Mouse (Mus musculus) skeletal muscle tissue, adult 2 months (tissue): ENCODE measurements around the gene Ankrd11.
A peak's percentile ranks its signal among the peaks of the same experiment; 100 is the strongest.

ENCODE experiments used
- DNase-seq: peaks from one replicate; pipeline ENCODE4 v3.0.0-alpha.2; 2012; ENCODE audit warnings: low read depth, low spot score

Ankrd11 gene

DNA sequence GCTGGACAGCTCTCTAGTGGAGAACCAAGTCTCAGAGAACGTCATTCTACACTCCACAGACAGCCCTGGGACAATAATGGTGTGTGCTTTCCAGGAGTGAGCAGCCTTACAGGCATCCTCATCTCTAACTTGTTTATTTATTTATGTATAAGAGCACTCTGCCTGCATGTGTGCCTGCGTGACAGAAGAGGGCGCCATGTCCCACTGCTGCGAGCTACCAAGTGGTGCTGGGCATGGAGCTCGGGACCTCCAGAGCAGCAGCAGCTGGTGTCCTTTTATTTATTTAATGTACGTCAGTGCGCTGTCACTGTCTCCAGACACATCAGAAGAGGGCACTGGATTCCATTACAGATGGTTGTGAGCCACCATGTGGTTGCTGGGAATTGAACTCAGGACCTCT lies 115.3 kb downstream of the Ankrd11 start:
- no peak for DNase-seq

DNA sequence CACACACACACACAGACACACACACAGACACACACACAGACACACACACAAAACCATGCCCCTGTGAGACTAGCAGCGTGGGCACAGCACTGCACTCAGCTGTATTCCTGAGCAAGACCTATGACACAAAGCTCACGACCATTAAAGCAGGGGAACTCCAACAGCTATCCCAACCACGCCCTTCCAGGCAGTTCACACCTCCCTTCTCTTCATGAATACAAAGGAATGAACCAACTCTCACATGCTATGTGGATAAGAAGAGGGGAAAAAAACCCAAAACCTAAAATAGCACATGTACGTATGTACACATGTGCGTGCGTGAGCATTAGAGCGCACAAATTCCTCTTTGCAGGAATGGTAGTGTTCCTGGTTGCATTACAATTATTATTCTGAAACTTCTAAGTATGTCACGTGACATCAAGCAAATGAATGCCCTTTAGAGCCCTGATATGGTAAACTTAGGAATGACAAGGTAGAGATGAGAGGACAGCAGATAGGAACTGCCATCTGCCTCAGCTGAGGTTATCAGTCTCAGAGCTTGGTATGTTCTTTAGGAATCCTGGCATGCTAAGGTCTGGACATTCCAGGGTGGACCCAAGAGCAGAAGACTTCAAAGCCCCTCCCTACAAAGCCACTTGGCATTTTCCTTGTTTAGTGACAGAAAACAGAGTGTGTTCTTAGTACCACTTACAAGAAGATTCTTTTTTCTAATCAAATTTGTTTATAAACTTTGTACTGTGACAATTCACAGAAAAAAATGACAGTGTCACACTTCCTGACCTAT lies 115.9 kb downstream of the Ankrd11 start:
- no peak for DNase-seq

DNA sequence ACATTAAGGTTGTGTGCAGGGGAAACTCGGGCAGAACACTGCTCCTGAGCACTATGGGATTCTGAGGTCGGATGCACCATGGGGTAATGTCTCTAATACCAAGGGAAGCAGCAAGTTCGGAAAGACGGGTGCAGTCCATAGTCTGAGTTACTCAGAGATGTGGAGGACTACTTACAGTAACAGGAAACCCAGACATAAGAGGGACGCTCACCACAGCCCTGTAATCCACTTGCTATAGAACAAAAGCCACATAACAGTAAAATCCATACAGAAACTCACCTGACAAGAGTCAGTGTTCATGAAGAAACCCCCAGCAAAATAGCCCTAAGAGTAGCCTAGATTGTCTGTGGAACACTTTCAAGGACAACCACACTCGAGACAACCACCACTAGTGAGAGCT lies 118.0 kb downstream of the Ankrd11 start:
- DNase-seq = no peak

DNA sequence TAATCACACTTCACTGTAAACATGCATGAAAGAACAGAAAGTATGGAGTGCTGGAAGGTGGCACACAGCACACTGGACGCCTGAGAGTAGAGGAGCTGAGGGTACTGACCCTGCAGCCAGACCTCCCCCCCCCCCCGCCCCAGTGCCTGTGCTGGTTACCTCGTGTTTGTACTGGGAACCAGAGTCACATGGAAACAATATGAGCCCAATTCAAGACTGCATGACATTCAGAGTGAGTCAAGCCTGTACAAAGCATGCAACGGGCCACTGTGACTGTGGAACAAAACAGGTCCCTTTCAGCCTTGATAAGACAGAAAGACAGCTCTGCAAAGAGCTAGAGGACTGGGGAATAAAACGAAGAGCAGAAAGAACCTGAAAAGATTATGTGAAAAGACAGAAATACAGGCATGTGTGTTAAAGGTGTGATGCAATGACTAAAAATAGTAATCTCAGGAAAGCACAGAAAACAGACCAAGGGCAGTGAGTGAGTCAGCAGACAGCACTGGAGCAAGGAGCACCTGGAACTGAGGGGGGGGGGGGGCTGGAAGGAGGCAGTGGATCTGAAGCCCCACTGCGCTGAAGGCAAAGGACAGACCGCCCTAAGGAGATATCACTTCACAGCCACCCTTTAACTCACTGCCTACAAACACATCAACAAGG lies 118.5 kb downstream of the Ankrd11 start:
- DNase-seq = no peak

DNA sequence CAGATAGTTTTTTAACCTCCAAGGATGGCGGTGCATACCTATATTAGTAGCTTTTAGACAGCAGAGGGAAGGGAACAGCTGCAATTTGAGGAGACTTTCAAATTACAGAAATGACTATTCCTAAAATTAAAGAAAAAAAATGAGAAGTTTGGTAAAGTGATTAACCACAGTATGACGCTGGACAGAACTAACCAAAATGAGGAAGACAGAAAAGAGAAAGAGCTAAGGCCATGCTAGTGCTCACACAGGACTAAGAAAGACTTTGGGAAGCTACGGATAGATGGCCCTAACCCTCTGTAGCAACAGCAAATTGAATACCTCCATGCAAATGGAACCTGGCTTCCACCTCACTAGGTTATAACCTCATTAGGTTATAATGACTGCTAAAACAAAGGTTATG lies 119.1 kb downstream of the Ankrd11 start:
- DNase-seq = no peak

DNA sequence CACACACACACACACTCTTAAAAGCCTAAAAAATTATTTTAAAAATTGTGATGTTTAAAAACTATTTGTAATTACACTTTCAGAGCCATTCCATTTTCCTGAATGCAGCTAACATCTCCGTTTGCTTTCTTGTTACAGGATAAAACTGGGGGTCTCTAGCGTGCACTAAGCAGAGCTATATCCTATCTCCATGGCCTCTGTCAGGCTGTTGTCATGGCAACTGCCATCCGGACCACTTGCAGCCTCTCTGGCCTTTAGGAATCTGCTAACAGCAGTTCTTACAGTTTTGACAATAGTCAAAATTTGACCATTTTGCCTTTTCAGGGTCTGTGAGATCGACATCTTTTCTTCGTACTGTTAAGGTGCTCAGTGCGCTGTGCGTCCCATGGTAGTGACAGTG lies 121.2 kb downstream of the Ankrd11 start:
- DNase-seq = no peak

DNA sequence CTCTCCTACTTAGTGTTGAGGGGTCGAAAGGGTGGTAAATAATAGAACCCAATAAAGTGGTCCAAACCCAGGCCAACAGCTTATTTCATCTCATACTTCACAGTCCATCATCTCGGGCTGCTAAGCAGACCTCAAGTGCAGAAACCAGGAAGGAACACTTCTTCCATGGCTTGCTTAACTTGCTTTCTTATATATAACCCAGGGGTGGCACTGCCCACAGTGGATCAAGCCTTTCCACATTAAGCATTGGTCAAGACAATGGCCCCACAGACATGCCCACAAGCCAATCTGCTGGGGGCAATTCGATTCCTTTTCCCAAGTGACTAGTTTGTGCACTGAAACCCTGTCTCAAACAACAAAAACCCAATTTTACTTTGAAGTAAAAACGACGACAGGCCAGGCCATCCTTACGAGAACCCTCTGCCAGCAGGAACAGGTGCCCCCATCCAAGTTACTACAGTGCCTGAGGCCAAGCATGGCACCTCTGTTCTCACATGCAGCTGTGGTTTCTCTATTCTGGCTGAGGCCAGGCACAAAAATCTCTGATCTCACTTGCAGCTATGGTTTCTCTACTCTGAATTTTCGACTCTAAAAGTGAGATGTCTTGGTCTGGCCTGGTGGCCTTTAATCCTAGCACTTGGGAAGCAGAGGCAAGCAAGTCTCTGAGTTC lies 123.5 kb downstream of the Ankrd11 start:
- DNase-seq = no peak

DNA sequence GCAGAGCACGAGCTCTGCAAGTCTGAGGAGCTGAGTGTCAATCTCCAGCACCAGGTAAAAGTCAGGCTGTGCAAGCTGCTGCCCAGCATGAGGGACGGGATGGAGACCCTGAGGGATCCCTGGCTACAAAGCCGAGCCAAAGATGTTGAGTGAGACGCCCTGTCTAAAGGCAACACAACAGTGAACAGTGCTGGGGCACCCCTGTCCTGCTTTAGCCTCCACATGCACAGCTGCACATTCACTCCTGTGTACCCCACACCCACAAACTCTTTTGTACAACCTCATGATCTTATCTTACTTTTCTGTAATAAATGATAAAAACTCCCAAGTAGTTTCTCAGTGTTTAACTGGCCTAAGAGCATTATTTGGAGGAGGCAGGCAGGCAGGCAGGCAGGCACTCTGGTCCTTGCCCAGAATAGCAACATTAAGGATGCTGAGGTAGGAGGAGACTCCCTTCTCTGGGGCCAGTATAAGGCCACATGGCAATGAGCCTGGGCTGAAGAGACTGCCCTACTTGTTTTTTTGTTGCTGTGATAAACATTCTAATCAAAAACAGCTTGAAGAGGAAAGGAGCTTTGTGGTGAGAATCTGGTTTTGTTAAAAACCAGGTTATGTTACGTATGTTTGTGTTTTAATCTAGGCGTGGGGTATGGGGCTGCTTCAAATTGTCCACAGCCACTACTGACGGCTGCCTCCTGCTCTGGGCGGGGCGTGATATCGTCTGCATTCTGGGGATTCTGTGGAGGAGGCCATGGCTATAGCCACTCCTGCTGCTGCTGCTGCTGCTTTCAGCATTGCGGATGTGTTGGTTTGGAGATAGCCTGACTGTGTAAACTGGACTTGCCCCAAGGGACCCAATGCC lies 124.3 kb downstream of the Ankrd11 start:
- DNase-seq = peak; percentile 43

DNA sequence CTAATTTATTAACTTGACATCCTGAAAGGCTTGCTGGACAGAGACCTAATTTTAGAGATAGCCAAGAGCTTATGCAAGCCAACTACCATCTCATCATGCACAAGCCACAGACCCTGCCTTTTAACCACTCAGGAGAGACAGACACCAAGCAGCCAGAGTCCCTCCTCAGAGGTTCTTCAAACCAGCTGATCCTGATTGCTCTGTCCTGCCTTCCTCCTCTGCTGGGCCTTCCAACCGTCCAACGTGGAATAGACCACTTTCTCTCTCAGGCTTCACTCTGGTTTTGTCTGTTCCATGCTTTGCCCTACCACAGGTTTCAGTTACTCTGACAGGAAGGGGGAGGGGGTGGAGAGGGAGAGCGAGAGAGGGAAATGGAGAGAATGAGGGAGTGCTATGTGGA lies 125.3 kb downstream of the Ankrd11 start:
- no peak for DNase-seq

DNA sequence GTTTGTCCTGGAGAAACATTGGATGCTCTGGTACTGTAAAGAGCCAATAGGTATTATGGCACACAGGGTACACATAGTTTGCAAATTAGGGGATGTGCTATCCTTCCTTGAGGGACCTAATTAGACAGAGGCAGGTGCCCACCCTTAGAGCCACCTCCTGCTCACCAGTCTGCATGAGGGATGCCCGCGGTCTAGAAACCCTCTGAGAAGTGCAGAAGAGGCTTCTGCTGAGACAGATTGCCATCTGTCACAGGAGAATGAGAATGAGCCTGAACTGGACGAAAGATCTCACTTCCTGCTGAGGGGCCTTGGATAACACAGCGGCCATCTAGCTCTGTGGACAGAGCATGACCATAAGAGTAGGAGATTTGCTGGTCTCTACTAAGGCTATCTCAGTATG lies 129.2 kb downstream of the Ankrd11 start:
- no peak for DNase-seq

DNA sequence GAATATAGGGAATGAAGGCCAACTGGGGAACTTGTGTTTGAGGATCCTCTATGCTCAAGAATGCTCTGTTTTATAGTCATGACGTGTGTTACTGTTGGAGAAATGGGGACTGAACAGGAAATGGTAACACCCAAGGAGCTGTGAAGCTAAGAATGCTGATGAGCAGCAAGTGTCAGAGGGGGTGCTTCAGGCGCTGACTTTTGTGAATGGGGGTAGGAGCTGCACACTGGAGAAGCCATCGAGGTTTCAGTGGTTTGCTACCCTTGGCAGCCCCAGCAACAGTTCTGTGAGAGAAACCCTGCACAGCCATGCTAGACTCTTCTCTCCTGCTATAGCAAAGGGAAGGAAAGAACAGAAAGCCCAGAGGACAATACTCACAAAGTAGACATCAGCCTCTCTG lies 129.9 kb downstream of the Ankrd11 start:
- DNase-seq = no peak

DNA sequence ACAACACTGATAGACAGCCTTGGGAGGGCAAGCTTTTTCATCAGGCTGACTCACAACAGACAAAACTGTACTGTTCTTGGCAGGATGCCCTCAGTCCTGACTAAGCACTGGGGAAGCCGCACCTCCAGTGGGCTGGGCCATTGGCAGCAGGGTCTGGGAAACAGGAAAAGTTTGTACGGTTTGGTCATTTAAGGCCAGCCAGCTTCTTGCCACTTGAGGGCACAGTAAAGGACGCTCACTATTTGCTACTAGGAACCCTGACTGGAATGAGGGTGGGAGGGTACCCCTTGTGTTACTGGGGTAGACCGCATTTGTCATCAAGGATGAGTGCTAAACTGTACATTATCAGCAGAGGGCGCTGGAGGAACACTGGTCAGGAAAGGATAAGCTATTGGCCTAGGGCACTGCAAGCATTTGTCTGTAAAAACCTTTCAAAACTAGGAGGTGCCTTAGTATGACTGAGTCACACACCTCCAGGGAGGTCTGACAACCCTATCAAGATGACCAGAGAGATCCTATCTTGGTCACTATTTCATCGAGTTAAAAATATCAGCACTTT lies 135.5 kb downstream of the Ankrd11 start:
- peak; percentile 95 for DNase-seq

DNA sequence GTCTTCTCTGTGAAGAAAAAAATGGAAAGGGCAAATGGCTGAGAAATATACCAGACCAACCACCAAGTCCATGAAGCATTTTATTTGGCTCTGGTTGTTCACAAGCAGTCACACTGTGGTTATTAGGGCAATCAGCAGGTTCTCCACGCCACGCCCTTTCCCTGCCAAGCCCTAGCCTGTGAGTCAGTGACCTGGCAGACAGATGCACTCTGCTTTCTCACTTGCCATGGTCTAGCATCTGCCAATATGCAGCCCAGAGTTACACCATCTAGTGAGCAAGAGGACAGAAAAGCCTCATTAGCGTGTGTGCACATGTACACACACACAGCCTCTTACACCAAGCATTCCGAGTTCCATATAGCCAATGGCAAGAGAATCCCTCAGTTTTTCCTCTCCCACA lies 136.7 kb downstream of the Ankrd11 start:
- peak; percentile 76 for DNase-seq

DNA sequence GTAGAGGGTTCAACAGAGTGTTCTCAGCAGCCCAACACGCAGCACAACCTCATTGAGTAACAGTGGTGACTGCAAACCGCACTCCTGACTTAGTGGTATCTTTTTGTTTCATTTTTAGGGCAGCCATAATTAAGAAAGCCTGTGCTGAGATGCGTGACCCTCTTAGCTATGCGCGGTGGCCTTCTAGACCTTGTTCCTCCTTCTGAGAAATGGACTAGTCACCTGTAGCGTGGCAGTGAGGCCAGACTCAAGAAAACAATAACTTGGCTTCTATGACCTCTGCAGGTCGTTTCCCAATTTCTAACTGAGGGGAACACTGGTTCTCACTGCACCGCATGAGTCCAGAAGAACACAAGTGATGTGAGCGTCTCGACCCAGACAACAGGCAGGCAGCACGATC lies 137.6 kb downstream of the Ankrd11 start:
- DNase-seq = no peak

DNA sequence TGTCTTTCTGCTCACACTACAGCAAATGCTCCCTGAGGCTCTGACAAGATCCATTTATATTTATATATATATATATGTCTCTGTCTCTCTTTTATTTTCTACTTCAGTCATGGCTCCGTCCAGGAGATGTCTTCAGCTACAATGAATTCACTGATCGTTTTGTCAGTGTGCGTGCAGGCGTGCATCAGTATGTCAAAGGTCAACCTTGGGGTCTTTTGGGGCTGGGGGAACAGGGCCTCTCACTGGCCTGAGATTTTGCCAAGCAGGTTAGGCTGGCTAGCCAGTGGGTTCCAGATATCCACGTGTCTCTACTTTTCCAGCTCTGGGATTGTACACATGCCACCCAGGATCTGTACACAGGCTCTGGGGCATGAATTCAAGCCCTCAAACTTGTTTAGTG lies 139.1 kb downstream of the Ankrd11 start:
- no peak for DNase-seq

DNA sequence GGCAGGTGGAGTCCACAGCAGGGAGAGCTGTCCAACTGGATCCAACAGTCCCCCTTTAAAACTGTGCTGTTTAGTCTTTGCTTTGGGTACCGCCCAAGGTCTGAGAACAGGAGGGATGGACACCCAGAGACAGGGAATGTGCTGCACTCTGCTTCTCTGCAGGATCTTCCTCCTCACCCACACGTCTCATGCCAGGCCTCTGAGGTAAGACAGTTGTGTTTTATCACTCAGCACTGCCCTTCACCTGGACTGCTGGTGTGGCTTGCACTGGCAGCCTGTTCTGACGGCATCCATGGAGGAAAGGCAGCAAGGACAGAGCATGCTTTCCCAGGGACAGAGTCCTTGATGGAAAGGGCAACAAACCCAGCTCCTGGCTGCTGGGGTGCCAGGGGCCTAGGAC lies 139.5 kb downstream of the Ankrd11 start:
- no peak for DNase-seq

DNA sequence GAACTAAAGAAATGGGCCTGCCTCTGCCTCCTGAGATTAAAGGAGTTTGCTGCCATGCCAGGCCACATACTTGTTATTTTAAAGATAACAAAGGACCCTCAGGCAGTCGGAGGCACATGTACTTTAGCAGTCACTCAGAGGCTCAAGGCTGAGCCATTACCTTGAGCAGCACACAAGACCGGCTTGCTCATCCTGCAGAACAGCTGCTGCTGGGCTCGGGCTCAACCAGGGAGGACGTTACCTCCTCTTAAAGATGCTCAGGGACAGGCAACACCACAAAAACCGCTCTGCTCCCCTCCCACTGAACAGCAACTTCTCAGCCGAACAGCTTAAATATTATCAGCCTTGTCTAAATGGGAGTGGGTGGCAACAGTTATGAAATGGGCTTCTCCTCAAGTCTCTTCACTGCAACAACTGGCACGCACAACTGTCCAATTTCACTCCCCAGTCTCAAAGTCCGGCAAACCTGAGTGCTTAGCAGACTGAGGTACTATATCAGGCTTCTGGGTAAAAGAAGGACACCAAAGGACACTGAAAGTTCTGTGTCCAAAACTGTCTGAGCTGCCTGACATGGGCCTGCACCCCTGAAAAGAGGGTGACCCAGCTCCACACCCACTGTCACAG lies 140.1 kb downstream of the Ankrd11 start:
- DNase-seq = no peak

DNA sequence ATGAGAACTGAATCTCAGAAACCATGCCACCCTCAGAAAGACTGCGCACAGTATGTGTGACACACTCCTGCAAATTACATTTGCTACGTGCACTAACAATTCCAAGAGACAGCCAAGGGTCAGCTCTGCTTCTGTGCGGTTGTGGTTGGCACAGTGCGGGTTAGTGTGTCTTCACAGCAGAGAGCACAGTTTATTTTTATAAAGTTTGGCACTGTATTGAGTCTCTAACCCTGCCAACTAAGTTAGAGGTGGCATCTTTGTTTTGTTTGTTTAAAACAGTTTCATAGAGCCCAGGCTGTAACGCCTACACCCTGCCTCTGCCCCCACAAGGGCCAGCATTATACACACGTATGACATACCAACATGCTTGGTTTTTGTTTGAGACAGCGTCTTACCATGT lies 140.6 kb downstream of the Ankrd11 start:
- DNase-seq = no peak

DNA sequence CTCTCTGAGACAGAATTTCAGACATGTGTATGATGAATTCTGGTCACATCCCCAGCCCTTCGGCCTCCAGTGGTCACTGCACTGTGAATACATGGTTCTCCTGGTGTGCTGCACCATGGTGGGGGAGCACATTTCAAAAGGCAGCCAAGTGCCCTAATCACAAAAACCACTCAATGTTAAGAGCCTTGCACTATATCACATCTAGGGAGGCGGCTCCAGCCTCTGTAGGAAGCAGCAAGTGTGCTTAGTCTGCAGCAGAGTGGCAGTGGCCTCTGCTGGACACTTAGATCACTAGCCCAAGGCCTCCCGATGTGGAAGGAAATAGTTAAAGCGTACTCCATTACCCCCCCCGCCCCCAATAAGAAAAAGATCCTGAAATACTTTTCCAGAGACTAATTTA lies 143.0 kb downstream of the Ankrd11 start:
- DNase-seq = no peak

DNA sequence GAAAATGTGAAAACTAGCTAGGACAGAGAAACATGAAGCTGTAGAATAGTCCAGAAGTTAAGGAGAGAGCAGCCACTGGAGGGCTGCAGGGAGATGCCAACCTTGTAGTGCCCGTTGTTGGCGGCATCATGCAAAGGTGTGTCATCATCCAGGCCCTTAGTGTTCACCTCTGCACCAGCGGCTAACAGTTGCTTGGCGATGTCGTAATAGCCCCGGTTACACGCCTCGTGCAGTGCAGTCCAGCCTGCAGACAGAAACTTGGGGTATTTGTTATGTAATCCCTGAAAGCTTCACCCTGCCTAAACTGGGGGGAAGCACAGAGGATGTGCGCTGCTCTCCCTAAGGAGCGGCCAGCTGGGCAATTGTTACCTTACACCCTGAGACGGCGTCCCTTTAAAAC lies 143.6 kb downstream of the Ankrd11 start:
- DNase-seq = no peak

DNA sequence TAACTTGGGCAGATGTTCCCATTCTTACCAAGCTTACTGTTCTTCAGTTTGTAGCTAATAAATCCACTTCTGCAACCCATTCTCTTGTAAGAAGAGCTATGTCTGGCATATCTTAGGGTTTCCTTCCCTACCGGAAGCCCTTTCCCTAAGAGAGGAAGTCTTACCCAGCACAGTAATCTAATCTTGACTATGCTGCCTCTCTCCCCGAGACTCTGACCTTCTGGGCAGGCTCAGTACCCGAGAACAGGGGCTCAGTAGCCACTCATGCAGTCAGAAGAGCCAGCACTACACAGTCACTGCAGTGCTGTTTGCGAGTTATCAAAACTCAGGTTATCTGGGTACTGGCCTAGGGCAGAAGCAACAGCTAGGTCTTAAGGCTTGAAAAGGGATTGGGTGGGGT lies 144.1 kb downstream of the Ankrd11 start:
- DNase-seq = no peak
